Mouse (Mus musculus) MN1 (cell line): ENCODE data around the gene Vps36.

Source experiments
- DNase-seq: peaks from one replicate; pipeline ENCODE4 v3.0.0-alpha.2; 2016; ENCODE audit warnings: low spot score

Gene Vps36

GRCm38 (mm10) chr8:22209012-22209411 is 16.4 kb downstream of the Vps36 start:
- DNase-seq: no peak

DNA sequence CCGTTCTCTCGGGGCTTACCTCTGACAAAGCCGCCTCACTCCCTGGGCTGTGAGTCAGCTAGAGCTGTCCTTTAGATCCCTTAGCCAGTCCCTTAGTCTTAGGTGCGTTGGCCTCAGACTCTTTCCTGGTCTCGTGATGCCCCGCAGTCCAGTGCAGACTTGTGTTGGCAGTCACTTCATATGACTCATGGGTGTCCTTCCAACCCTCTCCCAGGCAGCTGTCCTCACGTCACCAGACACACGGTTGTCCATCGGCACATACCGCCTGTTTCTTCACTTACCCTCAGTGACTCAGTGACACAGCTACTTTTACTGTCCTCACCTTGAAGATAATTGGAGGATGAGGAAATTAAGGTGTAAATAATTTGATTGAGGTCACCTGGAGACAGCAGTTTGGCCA is 22.2 kb downstream of the Vps36 start:
- DNase-seq: no peak

GRCm38 (mm10) chr8:22226361-22226760 is 33.8 kb downstream of the Vps36 start:
- no peak for DNase-seq

- peak; percentile 64 for DNase-seq
Measured at GRCm38 (mm10) chr8:22227061-22227877, 34.7 kb downstream of the Vps36 start, which contains the start of gene Thsd1. Thsd1 (plus strand) TSS chr8:22227313.

- no peak for DNase-seq
Measured at GRCm38 (mm10) chr8:22228621-22229020, 36.0 kb downstream of the Vps36 start.

DNA sequence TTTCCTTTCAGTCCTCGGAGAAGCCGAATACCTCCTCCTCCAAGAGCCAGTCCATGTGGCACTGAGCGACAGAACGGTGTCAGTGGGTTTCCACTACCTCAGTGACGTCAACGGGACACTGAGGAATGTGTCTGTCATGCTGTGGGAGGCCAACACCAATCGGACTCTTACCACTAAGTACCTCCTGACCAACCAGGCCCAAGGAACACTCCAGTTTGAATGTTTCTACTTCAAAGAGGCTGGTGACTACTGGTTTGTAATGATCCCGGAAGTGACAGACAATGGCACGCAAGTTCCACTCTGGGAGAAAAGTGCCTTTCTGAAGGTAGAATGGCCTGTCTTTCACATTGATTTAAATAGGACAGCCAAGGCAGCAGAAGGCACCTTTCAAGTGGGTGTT is 50.4 kb downstream of the Vps36 start:
- no peak for DNase-seq

DNA sequence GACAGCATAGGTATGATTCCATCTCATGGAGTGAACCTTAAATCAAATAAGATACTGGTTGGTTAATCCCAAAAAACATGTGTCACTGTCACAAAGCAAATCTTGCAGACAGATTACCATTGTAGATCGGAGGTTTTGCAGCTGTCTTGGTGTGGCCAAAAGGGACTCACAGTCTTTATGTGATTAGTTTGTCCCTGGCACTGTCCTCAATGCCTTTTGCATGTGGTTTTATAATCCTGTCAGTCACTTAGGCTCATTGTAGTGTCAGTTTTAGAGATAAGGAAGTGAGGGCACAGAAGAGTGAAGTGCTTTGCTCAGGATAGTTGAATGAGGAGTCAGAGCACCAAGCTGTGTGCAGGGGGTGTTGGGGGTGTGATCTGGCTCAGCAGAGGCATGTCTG is 53.1 kb downstream of the Vps36 start:
- DNase-seq: no peak

DNA sequence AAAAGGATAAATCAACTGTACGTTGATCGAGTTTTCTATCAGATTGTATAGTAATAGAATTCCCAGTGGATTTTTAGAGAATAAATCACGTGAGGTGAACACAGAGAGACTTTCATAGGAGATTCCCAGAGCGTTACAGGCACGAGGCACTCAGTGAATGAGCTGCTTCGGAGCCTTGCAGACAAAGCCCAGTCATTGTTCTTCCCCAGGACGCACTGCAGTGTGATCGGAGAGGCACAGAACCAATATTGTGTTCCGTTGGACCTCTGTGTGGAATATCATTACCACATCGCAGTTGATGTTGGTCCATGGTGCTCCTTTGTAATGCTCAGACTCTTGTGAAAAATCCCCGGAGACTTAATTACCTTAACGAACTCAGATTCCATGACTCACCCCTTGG is 55.3 kb downstream of the Vps36 start:
- DNase-seq: no peak

- no peak for DNase-seq
Measured at GRCm38 (mm10) chr8:22249080-22249479, 56.5 kb downstream of the Vps36 start.

GRCm38 (mm10) chr8:22258946-22259450 is 66.4 kb downstream of the Vps36 start:
- DNase-seq: no peak

DNA sequence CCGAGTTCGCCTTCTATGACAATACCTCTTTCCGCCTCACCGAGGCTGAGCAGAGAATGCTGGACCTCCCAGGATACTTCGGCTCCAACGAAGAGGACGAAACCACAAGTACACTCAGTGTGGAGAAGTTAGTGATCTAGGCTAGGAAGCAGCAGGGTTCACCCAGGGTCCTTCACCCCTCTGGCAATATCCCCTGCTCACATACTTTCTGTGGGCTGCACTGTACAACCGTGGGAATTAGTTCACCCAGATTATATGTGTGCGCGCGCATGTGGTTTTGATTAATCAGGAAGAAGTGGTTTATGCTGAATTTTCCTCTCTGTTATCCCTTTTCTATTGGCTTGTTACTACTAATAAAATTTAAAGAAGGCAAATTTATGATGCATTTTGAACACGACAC is 66.9 kb downstream of the Vps36 start:
- no peak for DNase-seq

DNA sequence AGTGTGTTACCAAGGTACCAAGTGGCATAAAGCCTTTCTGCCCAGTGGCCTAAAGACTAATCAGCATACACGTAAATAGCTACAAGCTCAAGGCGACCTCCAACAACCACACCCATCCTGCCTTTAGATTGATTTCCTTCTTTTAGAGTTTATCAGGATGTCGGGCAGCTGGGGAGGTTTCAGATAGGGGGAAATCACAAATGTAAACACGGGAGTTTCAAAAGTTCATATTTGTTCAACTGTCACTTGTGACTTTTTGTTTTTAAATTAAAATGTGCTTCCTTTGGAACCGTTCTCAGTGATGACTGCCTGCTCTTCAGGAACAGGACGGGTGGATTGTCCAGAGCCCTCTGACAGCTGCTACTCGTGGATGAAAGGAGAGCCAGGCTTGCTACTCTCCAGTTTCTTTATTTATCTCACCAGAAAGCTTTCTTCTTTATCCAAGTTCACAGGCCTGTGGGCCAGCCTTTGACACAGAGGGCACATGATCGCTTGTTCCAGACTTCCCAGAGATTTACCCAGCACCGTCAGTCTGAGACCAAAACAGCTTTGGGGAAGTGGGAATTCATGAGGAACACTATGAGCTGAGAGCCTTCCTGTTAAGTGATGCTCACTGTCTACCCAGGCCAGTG is 67.6 kb downstream of the Vps36 start:
- DNase-seq: no peak

DNA sequence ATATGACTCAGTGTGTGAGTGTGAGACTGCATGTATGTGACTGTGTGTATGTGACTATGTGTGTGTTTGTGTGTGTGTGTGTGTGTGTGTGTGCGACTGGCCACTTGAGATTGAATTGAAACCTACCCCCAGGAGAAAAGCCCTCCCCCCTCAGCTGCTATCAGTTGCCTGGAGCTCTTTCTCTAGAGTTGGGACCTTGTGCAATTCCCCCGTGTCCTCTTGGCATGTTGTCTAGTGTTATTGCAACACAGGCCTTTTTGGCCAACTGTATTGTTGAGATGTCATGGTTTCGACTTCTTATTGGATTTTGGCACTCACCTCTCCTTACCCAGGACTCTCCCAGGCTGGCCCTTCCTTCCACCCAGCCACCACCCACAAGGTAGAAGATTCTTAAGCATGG is 69.7 kb downstream of the Vps36 start:
- no peak for DNase-seq

- DNase-seq: no peak
Measured at GRCm38 (mm10) chr8:22264292-22264691, 71.7 kb downstream of the Vps36 start.

DNA sequence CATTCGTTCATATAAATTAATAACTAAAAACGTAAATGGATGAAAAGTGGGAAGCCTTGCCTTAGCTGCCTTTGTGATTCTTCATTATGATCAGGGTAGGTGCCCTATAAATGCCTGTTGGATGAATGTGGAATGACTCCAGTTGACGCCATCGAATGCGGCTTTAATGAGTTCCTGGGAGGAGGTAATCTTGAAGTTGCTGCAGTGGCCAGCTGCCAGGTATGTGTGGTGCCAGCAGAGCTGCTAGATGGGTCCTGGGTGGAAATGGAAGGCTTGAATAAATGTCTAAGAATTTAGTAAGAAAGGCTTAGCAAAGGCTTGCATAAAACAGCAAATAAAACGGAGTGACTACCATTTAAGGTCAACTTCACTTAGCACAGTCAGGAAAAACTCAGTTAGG is 72.2 kb downstream of the Vps36 start:
- DNase-seq: no peak

- no peak for DNase-seq
Measured at GRCm38 (mm10) chr8:22265194-22265593, 72.6 kb downstream of the Vps36 start.

GRCm38 (mm10) chr8:22266809-22267208 is 74.2 kb downstream of the Vps36 start:
- DNase-seq: peak; percentile 29
